Mouse (Mus musculus): ENCODE results near the gene Osbpl6. TPM values are rescaled to one million over a fixed set of nuclear protein-coding genes. Genes with fewer than 3 reads are reported as not detected.

Osbpl6 gene
- polyA plus RNA-seq, 1 experiment, result 40.8 TPM

DNA sequence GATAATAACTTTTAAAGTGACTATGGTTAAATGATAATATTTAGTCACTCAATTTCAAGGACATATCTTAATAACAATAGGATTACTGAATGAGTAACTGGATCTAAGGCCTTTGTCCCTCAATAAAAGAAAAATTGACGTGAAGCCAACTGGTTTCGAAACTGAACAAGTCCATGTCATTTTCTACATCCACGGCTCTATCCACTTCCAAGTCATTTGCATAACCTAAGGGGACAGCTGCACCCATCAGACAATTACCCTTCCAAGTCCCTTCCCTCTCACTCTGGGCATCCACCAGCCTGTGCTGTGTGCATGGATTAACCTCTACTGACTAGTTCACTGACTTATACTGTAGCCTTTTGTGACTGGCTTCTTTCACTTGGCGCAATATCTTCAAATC is 225.3 kb downstream of the Osbpl6 start:
- WGBS, result 52% methylated on average over 4 of the region's 4 CpGs
- no peak for TF ChIP-seq CTCF (IDR thresholded peaks at IDR 0.05; ENCODE audit: borderline replicate concordance, insufficient read depth, low read depth, low read length)
- TF ChIP-seq POLR2A (IDR thresholded peaks at IDR 0.05; ENCODE audit: borderline replicate concordance, insufficient read depth, low read length), result no peak

GRCm38 (mm10) chr2:76639637-76640036 is 233.3 kb downstream of the Osbpl6 start:
- no peak overlapping the region for H3K27ac ChIP-seq (ENCODE audit: insufficient read depth, low read length)
- H3K4me1 ChIP-seq (ENCODE audit: control insufficient read depth, insufficient read depth, low read length), result no peaks in the 10 kb centered on the region
- no peak for TF ChIP-seq POLR2A (IDR thresholded peaks at IDR 0.05; ENCODE audit: borderline replicate concordance, insufficient read depth, low read length)
- no peak for TF ChIP-seq CTCF (IDR thresholded peaks at IDR 0.05; ENCODE audit: borderline replicate concordance, insufficient read depth, low read depth, low read length)
- 95% methylated on average over 2 of the region's 2 CpGs for WGBS
- DNase-seq, result no peak
- H3K27me3 ChIP-seq (ENCODE audit: control insufficient read depth, insufficient read depth, low read length), result no peaks in the 10 kb centered on the region
- no peak overlapping the region for H3K4me3 ChIP-seq (replicated peaks; ENCODE audit: insufficient read depth, low read depth, low read length)

More for the DNA sequence above, 225.3 kb downstream of the Osbpl6 start:
- Histone ChIP-seq H3K4me1 (ENCODE audit: control insufficient read depth, insufficient read depth, low read length) (no peaks in the 10 kb centered on the region), H3K27me3 (ENCODE audit: control insufficient read depth, insufficient read depth, low read length) (no peaks in the 10 kb centered on the region), H3K27ac (ENCODE audit: insufficient read depth, low read length) (no peak overlapping the region), H3K4me3 (replicated peaks; ENCODE audit: insufficient read depth, low read depth, low read length) (no peak overlapping the region)
- DNase-seq, result no peak

GRCm38 (mm10) chr2:76643801-76644200 is 237.5 kb downstream of the Osbpl6 start:
- Histone ChIP-seq H3K27me3 (ENCODE audit: control insufficient read depth, insufficient read depth, low read length) (no peaks in the 10 kb centered on the region), H3K4me3 (replicated peaks; ENCODE audit: insufficient read depth, low read depth, low read length) (no peak overlapping the region), H3K27ac (ENCODE audit: insufficient read depth, low read length) (no peak overlapping the region), H3K4me1 (ENCODE audit: control insufficient read depth, insufficient read depth, low read length) (no peaks in the 10 kb centered on the region)
- DNase-seq, result no peak
- TF ChIP-seq POLR2A (IDR thresholded peaks at IDR 0.05; ENCODE audit: borderline replicate concordance, insufficient read depth, low read length) (no peak), CTCF (IDR thresholded peaks at IDR 0.05; ENCODE audit: borderline replicate concordance, insufficient read depth, low read depth, low read length) (no peak)

DNA sequence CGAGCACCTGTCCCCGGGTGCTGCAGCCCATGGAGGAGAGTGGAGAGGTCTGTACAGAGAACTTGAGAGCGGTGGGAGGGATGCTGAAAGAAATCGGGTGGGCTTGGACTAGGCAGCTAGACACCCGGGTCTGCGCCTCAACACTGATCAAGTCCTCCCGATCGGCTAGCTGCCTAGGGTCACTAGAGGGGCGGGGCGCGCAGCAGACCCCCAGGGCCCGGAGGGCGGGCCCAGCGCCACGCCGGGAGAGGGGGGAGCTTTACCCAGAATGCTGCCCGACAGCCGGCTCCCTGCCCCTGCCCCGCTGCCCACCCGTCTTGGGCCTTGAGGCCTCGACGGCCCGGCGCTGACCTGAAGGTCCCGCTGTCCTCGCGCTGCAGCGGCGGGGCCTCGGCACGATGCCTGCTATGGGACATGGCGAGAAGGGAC is 241.1 kb downstream of the Osbpl6 start:
- Histone ChIP-seq H3K4me1 (ENCODE audit: control insufficient read depth, insufficient read depth, low read length) (no peaks in the 10 kb centered on the region), H3K4me3 (replicated peaks; ENCODE audit: insufficient read depth, low read depth, low read length) (peak overlapping the region; percentile 80), H3K27ac (ENCODE audit: insufficient read depth, low read length) (no peak overlapping the region), H3K27me3 (ENCODE audit: control insufficient read depth, insufficient read depth, low read length) (no peaks in the 10 kb centered on the region)
- no peak for DNase-seq
- 0% methylated on average over 32 of the region's 32 CpGs for whole genome bisulfite sequencing
- TF ChIP-seq CTCF (IDR thresholded peaks at IDR 0.05; ENCODE audit: borderline replicate concordance, insufficient read depth, low read depth, low read length) (no peak), POLR2A (IDR thresholded peaks at IDR 0.05; ENCODE audit: borderline replicate concordance, insufficient read depth, low read length) (no peak)

GRCm38 (mm10) chr2:76647883-76648570 is 241.7 kb downstream of the Osbpl6 start, which contains the start of the genes Prkra and Pjvk:
TSS of gene Prkra (minus strand) at chr2:76648015.
TSS of gene Pjvk (plus strand) at chr2:76648476.
- TF ChIP-seq POLR2A (IDR thresholded peaks at IDR 0.05; ENCODE audit: borderline replicate concordance, insufficient read depth, low read length) (peak; percentile 62), CTCF (IDR thresholded peaks at IDR 0.05; ENCODE audit: borderline replicate concordance, insufficient read depth, low read depth, low read length) (no peak)
- Histone ChIP-seq H3K4me1 (ENCODE audit: control insufficient read depth, insufficient read depth, low read length) (no peaks in the 10 kb centered on the region), H3K27me3 (ENCODE audit: control insufficient read depth, insufficient read depth, low read length) (no peaks in the 10 kb centered on the region), H3K27ac (ENCODE audit: insufficient read depth, low read length) (peak within 1 kb of the TSS; percentile 68), H3K4me3 (replicated peaks; ENCODE audit: insufficient read depth, low read depth, low read length) (peak within 1 kb of the TSS; percentile 80)
- peak; percentile 96 to 97 for DNase-seq
- WGBS, result 1% methylated on average over 42 of the region's 42 CpGs

DNA sequence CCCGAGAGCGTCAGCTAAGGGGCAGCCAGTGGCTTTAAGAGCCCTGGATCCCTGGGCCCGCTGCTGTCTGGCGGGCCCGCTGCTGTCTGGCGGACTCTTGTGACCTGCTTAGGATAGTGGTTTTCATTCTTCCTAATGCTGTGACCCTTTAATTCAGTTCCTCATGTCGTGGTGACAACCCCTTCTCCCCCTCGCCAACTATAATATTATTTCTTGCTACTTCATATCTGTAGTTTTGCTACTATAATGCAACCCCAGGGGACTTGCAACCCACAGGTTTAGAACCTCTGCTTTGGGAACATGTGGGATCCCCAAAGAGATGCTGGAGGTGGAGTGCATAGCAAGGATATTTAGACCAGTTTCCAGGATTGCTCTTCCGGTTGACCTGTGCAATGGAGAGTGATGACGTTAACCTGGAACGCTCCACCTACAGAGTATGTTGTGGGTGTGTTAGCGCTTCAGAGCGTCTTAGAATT is 242.4 kb downstream of the Osbpl6 start:
- TF ChIP-seq POLR2A (IDR thresholded peaks at IDR 0.05; ENCODE audit: borderline replicate concordance, insufficient read depth, low read length) (no peak), CTCF (IDR thresholded peaks at IDR 0.05; ENCODE audit: borderline replicate concordance, insufficient read depth, low read depth, low read length) (no peak)
- Histone ChIP-seq H3K27ac (ENCODE audit: insufficient read depth, low read length) (peak overlapping the region; percentile 68), H3K4me3 (replicated peaks; ENCODE audit: insufficient read depth, low read depth, low read length) (peak overlapping the region; percentile 74), H3K4me1 (ENCODE audit: control insufficient read depth, insufficient read depth, low read length) (no peaks in the 10 kb centered on the region), H3K27me3 (ENCODE audit: control insufficient read depth, insufficient read depth, low read length) (no peaks in the 10 kb centered on the region)
- WGBS, result 20% methylated on average over 13 of the region's 13 CpGs
- peak; percentile 31 to 51 for DNase-seq

Other genes with a start within 250 kb of the Osbpl6 start
- gene Pde11a, start 67.7 kb upstream of the Osbpl6 start, polyA plus RNA-seq (2012; rRNA removed), result 0.73 and 0.79 TPM in 2 replicates
- not detected in 2 replicates for gene Cyct, start 46.1 kb upstream of the Osbpl6 start, polyA plus RNA-seq (2012; rRNA removed)
- gene Rbm45, start 36.5 kb upstream of the Osbpl6 start, polyA plus RNA-seq (2012; rRNA removed), result 23.1 and 26.0 TPM in 2 replicates
- gene Prkra, start 241.5 kb downstream of the Osbpl6 start, polyA plus RNA-seq (2012; rRNA removed), result 33.1 and 33.3 TPM in 2 replicates
- 0.19 and 0.20 TPM in 2 replicates for gene Pjvk, start 242.0 kb downstream of the Osbpl6 start, polyA plus RNA-seq (2012; rRNA removed)